Mouse (Mus musculus): ENCODE results near the gene Vps26a.

The Vps26a gene

GRCm38 (mm10) chr10:62486618-62487415 is at the start of gene Vps26a:
Gene Vps26a, minus strand, starts transcription at chr10:62486805.
- DNase-seq: peak; percentile 97 to 98

GRCm38 (mm10) chr10:62534509-62534908 is 47.9 kb upstream of the Vps26a start:
- no peak for DNase-seq

GRCm38 (mm10) chr10:62532832-62533231 is 46.2 kb upstream of the Vps26a start:
- no peak for DNase-seq

- no peak for DNase-seq
Observed at GRCm38 (mm10) chr10:62530183-62530582, 43.6 kb upstream of the Vps26a start.

GRCm38 (mm10) chr10:62527351-62527750 is 40.7 kb upstream of the Vps26a start, which contains the start of gene Srgn:
Gene Srgn, minus strand, starts transcription at chr10:62527451.
- DNase-seq: no peak

GRCm38 (mm10) chr10:62522346-62522950 is 35.8 kb upstream of the Vps26a start:
- DNase-seq: no peak

GRCm38 (mm10) chr10:62521763-62522162 is 35.2 kb upstream of the Vps26a start:
- no peak for DNase-seq

- DNase-seq: no peak
Observed at GRCm38 (mm10) chr10:62520911-62521310, 34.3 kb upstream of the Vps26a start.

GRCm38 (mm10) chr10:62517511-62517910 is 30.9 kb upstream of the Vps26a start:
- DNase-seq: no peak

- no peak for DNase-seq
Observed at GRCm38 (mm10) chr10:62512855-62513254, 26.2 kb upstream of the Vps26a start.

GRCm38 (mm10) chr10:62511528-62511927 is 24.9 kb upstream of the Vps26a start:
- DNase-seq: no peak

- DNase-seq: no peak
Observed at GRCm38 (mm10) chr10:62509032-62509656, 22.5 kb upstream of the Vps26a start.

- no peak for DNase-seq
Observed at GRCm38 (mm10) chr10:62508459-62508858, 21.9 kb upstream of the Vps26a start.

GRCm38 (mm10) chr10:62507591-62508308 is 21.1 kb upstream of the Vps26a start:
- no peak for DNase-seq

GRCm38 (mm10) chr10:62507071-62507470 is 20.5 kb upstream of the Vps26a start:
- DNase-seq: no peak

GRCm38 (mm10) chr10:62506019-62506556 is 19.5 kb upstream of the Vps26a start:
- DNase-seq: no peak

- DNase-seq: no peak
Observed at GRCm38 (mm10) chr10:62505224-62505983, 18.8 kb upstream of the Vps26a start.

GRCm38 (mm10) chr10:62503836-62504628 is 17.4 kb upstream of the Vps26a start:
- no peak for DNase-seq

- no peak for DNase-seq
Observed at GRCm38 (mm10) chr10:62503353-62503752, 16.7 kb upstream of the Vps26a start.

GRCm38 (mm10) chr10:62501951-62502350 is 15.3 kb upstream of the Vps26a start:
- no peak for DNase-seq

GRCm38 (mm10) chr10:62500916-62501615 is 14.5 kb upstream of the Vps26a start:
- no peak for DNase-seq

Data from cerebellum, adult 18-20 months (tissue).